Mouse (Mus musculus) frontal cortex, adult 2 months (tissue): ENCODE data around the gene Pigu. TPM values are rescaled to one million over a fixed set of nuclear protein-coding genes. Genes with fewer than 3 reads are reported as not detected.

ENCODE experiments used
- DNase-seq, 2 experiments: peaks; one replicate each; pipeline ENCODE4 v3.0.0; 2022; ENCODE audit warnings: low spot score in 1 of 2; ENCODE audit errors: extremely low spot score in 1 of 2
- polyA plus RNA-seq: library from polyadenylated mRNA; depleted of rRNA; stranded (reverse); fragments of >200 nt; gene quantifications from 2 replicates; pipeline ENCODE4 v1.2.3, GENCODE M21; 2012

Gene Pigu
- polyA plus RNA-seq, 1 experiment = 38.3 TPM

GRCm38 (mm10) chr2:155369333-155369883, 12.2 kb upstream of the Pigu start:
- no peak for DNase-seq

GRCm38 (mm10) chr2:155367635-155368284, 10.5 kb upstream of the Pigu start:
- no peak for DNase-seq

GRCm38 (mm10) chr2:155357686-155358399, 613 bp upstream of the Pigu start:
- peak in 1 of 2 experiments; percentile 43 for DNase-seq

- DNase-seq = no peak
Measured at GRCm38 (mm10) chr2:155354402-155354801, 2.8 kb downstream of the Pigu start.

DNA sequence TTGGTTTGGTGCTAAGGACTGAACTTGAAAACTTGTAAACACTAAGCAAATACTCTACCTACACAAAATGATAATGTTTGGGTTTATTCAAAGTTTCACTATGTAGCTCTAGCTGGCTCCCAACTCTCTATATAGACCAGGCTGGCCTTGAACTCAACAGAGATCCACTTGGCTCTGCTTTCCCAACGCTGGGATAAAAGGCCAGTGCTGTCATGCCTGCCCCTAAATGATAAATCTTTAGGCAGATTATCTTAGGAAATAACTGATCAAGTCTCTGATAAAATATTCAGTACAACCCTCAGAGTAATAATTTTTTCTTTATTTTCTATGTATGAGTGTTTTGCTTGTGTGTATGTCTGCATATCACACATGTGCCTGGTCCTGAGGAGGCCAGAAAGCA, 10.6 kb downstream of the Pigu start:
- no peak for DNase-seq

DNA sequence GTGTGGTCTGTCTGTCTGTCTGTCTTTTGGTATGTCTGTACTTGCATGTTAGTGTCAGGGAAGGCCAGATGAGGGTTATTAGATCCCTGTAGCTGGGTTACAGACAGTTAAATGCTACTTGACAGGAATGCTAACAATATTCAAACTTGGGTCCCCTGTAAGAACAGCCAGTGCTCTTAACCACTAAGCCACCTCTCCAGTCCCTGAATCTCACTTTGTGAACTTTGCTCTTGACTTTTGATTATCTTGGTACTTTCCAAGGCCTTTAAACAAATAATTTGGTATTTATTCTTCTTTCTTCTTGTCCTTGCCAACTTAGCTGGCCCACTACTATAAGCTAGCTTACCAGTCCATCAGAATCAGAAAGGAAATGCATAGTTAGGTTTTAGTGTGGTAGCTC, 17.1 kb downstream of the Pigu start:
- no peak for DNase-seq

DNA sequence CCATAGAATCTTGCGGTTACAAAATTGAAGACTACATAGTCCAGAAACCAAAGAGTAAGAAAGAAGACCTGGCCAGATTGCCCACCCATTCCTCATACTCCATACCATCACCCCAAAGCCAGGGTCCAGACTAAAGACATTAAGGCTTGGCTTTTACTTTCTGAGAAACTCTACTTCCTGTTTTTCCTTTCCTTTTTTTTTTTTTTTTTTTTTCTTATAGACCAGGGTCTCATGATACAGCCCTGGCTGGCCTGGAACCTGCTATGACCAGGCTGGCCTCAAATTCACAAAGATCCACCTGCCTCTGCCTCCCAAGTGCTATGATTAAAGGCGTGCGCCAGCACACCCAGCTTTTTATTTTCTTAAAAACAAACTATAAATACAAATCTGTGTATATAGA, 21.0 kb downstream of the Pigu start:
- DNase-seq = no peak

- DNase-seq = no peak
Measured at GRCm38 (mm10) chr2:155335231-155335630, 22.0 kb downstream of the Pigu start.

DNA sequence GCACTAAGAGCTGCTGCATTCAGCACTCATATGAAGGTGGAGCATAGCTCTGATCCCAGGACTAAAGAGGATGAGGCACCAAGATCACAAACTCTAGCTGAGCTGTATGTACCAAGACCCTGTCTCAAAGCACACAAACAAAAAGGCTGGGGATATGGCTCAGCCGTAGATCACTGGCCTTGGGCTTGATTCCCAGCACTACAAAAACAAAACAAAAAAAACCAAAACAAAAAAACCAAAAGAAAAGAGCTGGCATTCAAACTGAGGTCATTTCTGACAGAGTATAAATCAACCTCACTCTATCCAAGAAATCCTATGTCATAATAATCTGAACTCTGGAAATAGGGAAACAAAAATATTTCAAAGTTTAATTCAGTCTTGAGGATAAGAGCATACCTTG, 23.8 kb downstream of the Pigu start:
- DNase-seq = no peak

- no peak for DNase-seq
Measured at GRCm38 (mm10) chr2:155331351-155331750, 25.9 kb downstream of the Pigu start.

- DNase-seq = no peak
Measured at GRCm38 (mm10) chr2:155330811-155331210, 26.4 kb downstream of the Pigu start.

DNA sequence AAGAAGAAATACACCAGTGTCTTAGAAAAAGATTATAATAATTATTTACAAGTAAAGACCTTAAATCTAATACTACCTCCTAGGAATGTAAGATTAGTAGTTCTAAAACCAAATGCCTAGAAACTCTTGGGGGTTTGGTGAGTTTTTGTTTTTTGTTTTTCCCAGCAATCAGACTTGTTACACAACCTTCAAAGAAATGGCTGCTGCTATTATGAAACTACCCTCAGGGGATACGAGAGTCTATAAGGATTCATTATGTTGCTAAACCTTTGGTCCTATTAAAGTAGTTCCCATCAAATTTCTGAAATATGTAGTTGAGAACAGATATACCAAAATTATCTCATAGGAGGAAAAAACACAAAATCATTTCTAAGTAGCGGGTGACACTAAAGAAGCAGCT, 27.5 kb downstream of the Pigu start:
- DNase-seq = no peak

GRCm38 (mm10) chr2:155328906-155329305, 28.3 kb downstream of the Pigu start:
- DNase-seq = no peak

GRCm38 (mm10) chr2:155327906-155328305, 29.3 kb downstream of the Pigu start:
- no peak for DNase-seq

DNA sequence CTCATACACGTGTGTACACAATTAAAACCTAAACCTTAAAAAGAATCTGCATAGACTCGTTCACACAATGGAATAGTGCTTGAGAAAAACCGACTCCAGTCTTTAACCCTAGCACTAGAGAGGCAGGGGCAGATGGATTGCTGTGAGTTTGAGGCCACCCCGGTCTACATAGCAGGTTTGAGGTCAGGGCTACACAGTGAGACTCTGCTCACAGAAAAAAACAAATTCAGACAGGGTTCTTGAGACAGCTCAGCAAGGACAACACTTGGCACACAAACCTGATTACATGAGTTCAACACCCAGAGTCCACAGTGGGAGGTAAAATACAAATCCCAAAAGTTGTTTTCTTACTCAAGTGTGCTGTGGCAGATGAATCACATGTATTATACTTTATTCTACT, 31.2 kb downstream of the Pigu start:
- no peak for DNase-seq

GRCm38 (mm10) chr2:155320596-155320995, 36.6 kb downstream of the Pigu start:
- DNase-seq = no peak

DNA sequence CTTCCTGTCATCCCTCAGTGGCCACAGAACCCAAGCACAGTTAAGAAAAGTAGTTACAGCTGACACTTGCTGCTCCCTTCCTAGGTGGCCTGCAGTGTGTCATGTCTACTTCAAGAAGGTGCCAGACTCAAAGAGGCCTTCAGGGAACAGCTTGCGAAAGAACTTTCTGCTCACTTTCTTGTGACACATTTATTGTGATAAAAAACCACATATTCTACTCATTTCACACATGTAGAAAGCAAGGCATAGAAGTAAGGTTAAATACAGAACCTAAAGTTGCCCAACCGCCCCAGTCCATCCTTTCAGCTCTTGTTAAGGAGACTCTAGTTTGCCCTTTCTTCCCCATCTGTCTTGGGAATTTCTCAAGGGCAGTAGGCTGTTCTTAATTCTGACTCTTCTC, 38.6 kb downstream of the Pigu start:
- no peak for DNase-seq

DNA sequence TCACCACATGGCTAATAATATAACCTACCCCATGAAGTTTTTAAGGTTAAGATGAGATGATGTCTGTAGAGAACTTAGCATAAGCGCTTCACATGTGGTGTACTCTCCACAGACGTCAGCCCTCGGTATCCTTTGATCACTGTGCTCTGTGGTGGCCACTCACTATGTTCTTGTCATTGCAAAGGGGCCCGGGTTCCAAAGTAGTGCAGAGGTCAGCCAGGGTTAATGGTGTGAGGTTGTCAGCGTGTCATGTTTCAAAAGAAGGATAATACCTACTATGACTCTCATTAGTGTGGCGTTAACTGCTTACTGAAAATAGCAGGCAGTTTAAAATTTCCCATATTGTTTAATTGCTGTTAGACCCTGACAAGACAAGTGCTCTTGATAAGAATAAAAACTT, 43.6 kb downstream of the Pigu start:
- no peak for DNase-seq

DNA sequence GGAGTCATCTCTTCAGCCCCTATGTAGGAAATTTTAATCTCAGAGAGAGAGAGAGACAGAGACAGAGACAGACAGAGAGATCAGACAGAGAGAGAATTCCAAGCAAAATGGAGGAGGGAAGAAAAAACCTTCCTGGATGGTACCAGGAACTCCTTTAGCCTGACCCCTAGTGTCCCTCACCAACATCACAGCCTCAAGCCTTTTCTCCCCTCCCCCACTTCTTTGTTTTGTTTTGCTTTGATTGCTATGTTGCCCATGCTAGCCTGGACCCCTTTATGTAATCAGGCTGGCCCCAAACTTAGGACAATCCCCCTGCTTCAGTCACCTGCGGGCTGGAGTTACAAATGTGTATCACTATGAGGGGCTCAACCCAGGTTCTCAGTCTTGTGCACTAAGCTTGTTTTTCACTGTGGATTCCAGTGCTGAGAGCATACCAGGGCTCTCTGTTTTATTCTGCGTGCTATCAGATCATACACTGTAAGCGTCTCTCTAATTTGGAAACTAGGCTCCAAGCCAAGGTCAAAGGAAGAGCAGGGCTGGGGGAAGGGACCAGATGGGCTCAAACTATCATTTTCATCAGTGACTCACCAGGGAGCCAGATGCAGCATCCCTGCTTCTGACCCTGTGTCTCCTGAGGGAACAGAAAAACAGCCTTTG, 48.2 kb downstream of the Pigu start:
- DNase-seq = no peak

GRCm38 (mm10) chr2:155299563-155299962, 57.7 kb downstream of the Pigu start:
- DNase-seq = no peak

DNA sequence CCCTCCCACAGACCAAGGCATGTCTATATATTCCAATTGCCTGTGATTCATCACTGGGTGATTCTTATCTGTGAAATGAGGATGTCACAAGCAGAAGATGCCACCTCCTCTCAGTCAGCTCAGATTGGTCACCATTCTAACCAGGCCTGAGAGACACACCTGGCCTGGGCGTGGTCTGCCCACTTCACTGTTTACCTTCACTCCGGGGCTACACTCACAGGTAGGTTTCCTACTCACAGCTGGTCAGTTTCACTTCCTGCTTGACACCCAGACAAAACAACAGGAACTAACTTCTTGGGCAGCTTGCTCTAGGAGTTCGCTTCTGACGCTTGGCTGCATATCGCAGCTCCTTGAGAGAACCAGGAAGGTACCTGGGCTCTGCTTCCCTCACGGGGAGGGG, 61.8 kb downstream of the Pigu start:
- DNase-seq = no peak

GRCm38 (mm10) chr2:155293946-155294345, 63.3 kb downstream of the Pigu start:
- no peak for DNase-seq
